Mouse (Mus musculus) kidney, embryonic 15.5 days (tissue): ENCODE data around the gene Lbh. TPM values are rescaled to one million over a fixed set of nuclear protein-coding genes. Genes with fewer than 3 reads are reported as not detected.

Source experiments
- ATAC-seq: fragments of 200-750 bp; cut with Nextera tagmentation; replicated peaks from 2 replicates; pipeline ENCODE4 v1.8.0; 2017; ENCODE audit warnings: moderate TSS enrichment; ENCODE audit not compliant: low FRiP score
- H3K27ac ChIP-seq: fragments of 300-500 bp; sonication (generic); 2 replicates; pipeline ENCODE4 v1.5.1; 2015; ENCODE audit warnings: mild to moderate bottlenecking, inconsistent platforms
- H3K27me3 ChIP-seq: fragments of 300-500 bp; sonication (generic); 2 replicates; pipeline ENCODE4 v1.6.1; 2015; ENCODE audit warnings: inconsistent platforms
- H3K36me3 ChIP-seq: fragments of 300-500 bp; sonication (generic); 2 replicates; pipeline ENCODE4 v1.6.1; 2015; ENCODE audit warnings: inconsistent platforms
- H3K4me1 ChIP-seq: fragments of 300-500 bp; sonication (generic); 2 replicates; pipeline ENCODE4 v1.6.1; 2015; ENCODE audit warnings: inconsistent platforms
- H3K4me2 ChIP-seq: fragments of 300-500 bp; sonication (generic); 2 replicates; pipeline ENCODE4 v1.6.1; 2015; ENCODE audit warnings: moderate library complexity, mild to moderate bottlenecking, inconsistent platforms
- H3K4me3 ChIP-seq: fragments of 300-500 bp; sonication (generic); replicated peaks from 2 replicates; pipeline ENCODE4 v1.5.1; 2015; ENCODE audit warnings: mild to moderate bottlenecking, inconsistent platforms
- H3K9ac ChIP-seq: fragments of 300-500 bp; sonication (generic); 2 replicates; pipeline ENCODE4 v1.6.1; 2015; ENCODE audit warnings: mild to moderate bottlenecking, inconsistent platforms
- H3K9me3 ChIP-seq: fragments of 300-500 bp; sonication (generic); replicated peaks from 2 replicates; pipeline ENCODE4 v1.6.1; 2016; ENCODE audit warnings: inconsistent platforms
- WGBS: fragments of 180-500 bp; shearing (Covaris S2); methylation state at CpG from one replicate; pipeline ENCODE4 v1.1.7; 2015; ENCODE audit warnings: mixed read lengths; 5-methylcytosine and 5-hydroxymethylcytosine counted together
- polyA plus RNA-seq: library from polyadenylated mRNA; unstranded; fragments of >200 nt; fragmentation: Nextera tagmentation; extraction: Ambion mirVana; gene quantifications from 2 replicates; pipeline ENCODE4 v1.2.1, GENCODE M21; 2015

Lbh gene
- polyA plus RNA-seq, 1 experiment from 2014 or later, result 7.1 TPM

- no peak for ATAC-seq
- Histone ChIP-seq H3K36me3 (peaks cover 51% of the 10 kb centered on the region), H3K4me2 (no peak overlapping the region), H3K4me1 (peaks cover 46% of the 10 kb centered on the region), H3K9me3 (no peaks in the 10 kb centered on the region), H3K27me3 (no peaks in the 10 kb centered on the region), H3K9ac (no peak overlapping the region), H3K27ac (no peak overlapping the region), H3K4me3 (no peak overlapping the region)
- WGBS, result 74% methylated on average over 8 of the region's 8 CpGs
Observed at GRCm38 (mm10) chr17:72926994-72927393, 8.9 kb downstream of the Lbh start.

GRCm38 (mm10) chr17:72933116-72933515 lies 15.0 kb downstream of the Lbh start:
- Histone ChIP-seq H3K36me3 (peaks cover 46% of the 10 kb centered on the region), H3K4me3 (no peak overlapping the region), H3K27me3 (no peaks in the 10 kb centered on the region), H3K9ac (no peak overlapping the region), H3K4me1 (peaks cover 43% of the 10 kb centered on the region), H3K9me3 (0 out of 2 replicates have a peak, but pooled peaks cover 3% of the 10 kb centered on the region), H3K4me2 (no peak overlapping the region), H3K27ac (no peak overlapping the region)
- 92% methylated on average over 4 of the region's 4 CpGs for WGBS
- ATAC-seq, result no peak

GRCm38 (mm10) chr17:72934146-72934545 lies 16.0 kb downstream of the Lbh start:
- Histone ChIP-seq H3K27ac (peak overlapping the region; percentile 45), H3K4me1 (peaks cover 46% of the 10 kb centered on the region), H3K9me3 (0 out of 2 replicates have a peak, but pooled peaks cover 3% of the 10 kb centered on the region), H3K4me2 (no peak overlapping the region), H3K4me3 (no peak overlapping the region), H3K36me3 (peaks cover 50% of the 10 kb centered on the region), H3K9ac (no peak overlapping the region), H3K27me3 (no peaks in the 10 kb centered on the region)
- 61% methylated on average over 2 of the region's 2 CpGs for WGBS
- no peak for ATAC-seq

- 0 out of 2 replicates have a peak, but pooled peaks cover 3% of the 10 kb centered on the region for H3K9me3 ChIP-seq
- H3K4me2 ChIP-seq, result no peak overlapping the region
- no peak overlapping the region for H3K4me3 ChIP-seq
- H3K27me3 ChIP-seq, result no peaks in the 10 kb centered on the region
- H3K36me3 ChIP-seq, result peaks cover 50% of the 10 kb centered on the region
- ATAC-seq, result no peak
- H3K4me1 ChIP-seq, result peaks cover 46% of the 10 kb centered on the region
- no peak overlapping the region for H3K9ac ChIP-seq
- peak overlapping the region; percentile 75 for H3K27ac ChIP-seq
- WGBS, result 57% methylated on average over 3 of the region's 3 CpGs
Observed at GRCm38 (mm10) chr17:72934653-72935052, 16.5 kb downstream of the Lbh start.

GRCm38 (mm10) chr17:72935921-72936320 lies 17.8 kb downstream of the Lbh start:
- peak overlapping the region; percentile 75 for H3K27ac ChIP-seq

GRCm38 (mm10) chr17:72936336-72936735 lies 18.2 kb downstream of the Lbh start:
- H3K4me2 ChIP-seq, result no peak overlapping the region
- H3K4me3 ChIP-seq, result no peak overlapping the region
- peaks cover 59% of the 10 kb centered on the region for H3K36me3 ChIP-seq
- H3K27ac ChIP-seq, result peak overlapping the region; percentile 75
- H3K4me1 ChIP-seq, result peaks cover 49% of the 10 kb centered on the region
- ATAC-seq, result no peak
- no peak overlapping the region for H3K9ac ChIP-seq
- 80% methylated on average over 3 of the region's 3 CpGs for whole genome bisulfite sequencing
- 0 out of 2 replicates have a peak, but pooled peaks cover 3% of the 10 kb centered on the region for H3K9me3 ChIP-seq
- H3K27me3 ChIP-seq, result no peaks in the 10 kb centered on the region

More at GRCm38 (mm10) chr17:72935921-72936320, 17.8 kb downstream of the Lbh start:
- no peak for ATAC-seq
- Histone ChIP-seq H3K36me3 (peaks cover 55% of the 10 kb centered on the region), H3K27me3 (no peaks in the 10 kb centered on the region), H3K4me2 (no peak overlapping the region), H3K4me1 (peaks cover 49% of the 10 kb centered on the region), H3K9ac (no peak overlapping the region), H3K9me3 (0 out of 2 replicates have a peak, but pooled peaks cover 3% of the 10 kb centered on the region), H3K4me3 (no peak overlapping the region)
- WGBS, result 55% methylated on average over 7 of the region's 7 CpGs

GRCm38 (mm10) chr17:72937204-72937603 lies 19.1 kb downstream of the Lbh start:
- H3K9me3 ChIP-seq, result 0 out of 2 replicates have a peak, but pooled peaks cover 3% of the 10 kb centered on the region
- no peaks in the 10 kb centered on the region for H3K27me3 ChIP-seq
- no peak for ATAC-seq
- no peak overlapping the region for H3K4me2 ChIP-seq
- no peak overlapping the region for H3K9ac ChIP-seq
- peaks cover 62% of the 10 kb centered on the region for H3K36me3 ChIP-seq
- no peak overlapping the region for H3K4me3 ChIP-seq
- 59% methylated on average over 9 of the region's 9 CpGs for WGBS
- peaks cover 49% of the 10 kb centered on the region for H3K4me1 ChIP-seq
- 0 out of 2 replicates have a peak overlapping the region, but pooled peaks have one; percentile 29 for H3K27ac ChIP-seq

GRCm38 (mm10) chr17:72938026-72938795 lies 20.1 kb downstream of the Lbh start:
- H3K27ac ChIP-seq, result 0 out of 2 replicates have a peak overlapping the region, but pooled peaks have one; percentile 29
- H3K36me3 ChIP-seq, result peaks cover 63% of the 10 kb centered on the region
- H3K27me3 ChIP-seq, result no peaks in the 10 kb centered on the region
- no peak for ATAC-seq
- no peak overlapping the region for H3K4me2 ChIP-seq
- no peak overlapping the region for H3K4me3 ChIP-seq
- H3K9ac ChIP-seq, result no peak overlapping the region
- H3K4me1 ChIP-seq, result peaks cover 42% of the 10 kb centered on the region
- WGBS, result 78% methylated on average over 11 of the region's 11 CpGs
- no peaks in the 10 kb centered on the region for H3K9me3 ChIP-seq

GRCm38 (mm10) chr17:72938871-72939568 lies 20.9 kb downstream of the Lbh start:
- Histone ChIP-seq H3K4me3 (no peak overlapping the region), H3K4me1 (peaks cover 37% of the 10 kb centered on the region), H3K27me3 (no peaks in the 10 kb centered on the region), H3K9me3 (no peaks in the 10 kb centered on the region), H3K36me3 (peaks cover 60% of the 10 kb centered on the region), H3K9ac (no peak overlapping the region), H3K4me2 (no peak overlapping the region), H3K27ac (no peak overlapping the region)
- no peak for ATAC-seq
- 90% methylated on average over 15 of the region's 15 CpGs for WGBS

- peaks cover 32% of the 10 kb centered on the region for H3K4me1 ChIP-seq
- no peak overlapping the region for H3K9ac ChIP-seq
- peaks cover 60% of the 10 kb centered on the region for H3K36me3 ChIP-seq
- H3K4me2 ChIP-seq, result no peak overlapping the region
- no peak for ATAC-seq
- H3K27ac ChIP-seq, result no peak overlapping the region
- H3K9me3 ChIP-seq, result no peaks in the 10 kb centered on the region
- WGBS, result 77% methylated on average over 6 of the region's 6 CpGs
- no peaks in the 10 kb centered on the region for H3K27me3 ChIP-seq
- H3K4me3 ChIP-seq, result no peak overlapping the region
Observed at GRCm38 (mm10) chr17:72939569-72939899, 21.4 kb downstream of the Lbh start.

- Histone ChIP-seq H3K9ac (no peak overlapping the region), H3K9me3 (no peaks in the 10 kb centered on the region), H3K36me3 (peaks cover 36% of the 10 kb centered on the region), H3K27me3 (no peaks in the 10 kb centered on the region), H3K4me3 (no peak overlapping the region), H3K4me1 (peaks cover 17% of the 10 kb centered on the region), H3K27ac (no peak overlapping the region), H3K4me2 (no peak overlapping the region)
- ATAC-seq, result no peak
- WGBS, result 78% methylated on average over 5 of the region's 5 CpGs
Observed at GRCm38 (mm10) chr17:72944368-72944767, 26.3 kb downstream of the Lbh start.

GRCm38 (mm10) chr17:72947111-72947859 lies 29.2 kb downstream of the Lbh start:
- Histone ChIP-seq H3K4me3 (no peak overlapping the region), H3K9me3 (no peaks in the 10 kb centered on the region), H3K27me3 (no peaks in the 10 kb centered on the region), H3K4me1 (peaks cover 14% of the 10 kb centered on the region), H3K36me3 (peaks cover 11% of the 10 kb centered on the region), H3K4me2 (no peak overlapping the region), H3K9ac (no peak overlapping the region), H3K27ac (peak overlapping the region; percentile 41)
- ATAC-seq, result no peak
- WGBS, result 55% methylated on average over 6 of the region's 6 CpGs
